Mouse (Mus musculus): ENCODE results near the gene Tnfsf12.

- TF ChIP-seq CTCF (IDR thresholded peaks at IDR 0.05), result no peak
- TF ChIP-seq POLR2A (IDR thresholded peaks at IDR 0.05; ENCODE audit: insufficient read depth, low read depth, low read length), result no peak
Measured at GRCm38 (mm10) chr11:69706775-69707479, 11.3 kb upstream of the Tnfsf12 start.
